ENCODE assay signal across 18 mouse cellular contexts in the genomic region with DNA sequence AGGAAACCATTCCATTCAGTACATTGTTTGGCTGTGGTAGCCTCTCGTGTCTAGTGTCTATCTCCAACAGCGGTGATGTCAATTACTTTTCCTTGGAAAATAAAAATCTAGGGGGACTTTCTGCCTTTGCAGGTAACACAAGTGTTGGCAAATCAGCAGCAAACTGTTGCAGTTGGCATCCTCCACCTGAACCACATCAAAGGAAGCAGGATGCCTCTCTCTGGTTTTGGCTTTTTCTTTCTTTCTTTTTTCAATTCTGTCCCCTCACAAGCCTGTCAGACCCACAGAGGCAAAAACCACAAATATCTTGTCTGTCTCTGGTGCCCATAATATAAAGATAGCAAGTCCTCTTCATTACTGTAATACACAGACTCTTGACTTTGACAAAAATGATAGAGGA. TPM values are rescaled to one million over a fixed set of nuclear protein-coding genes. Genes with fewer than 3 reads are reported as not detected.
"Had no signal": no experiment of that assay in that cellular context is flagged by ENCODE, and none has a peak within 500 bp of the region (broad histone marks: within the 10 kb centered on the region; RNA-seq: fewer than 3 reads in every experiment).

No protein-coding gene starts in this region.

- DNase-seq: kidney, adult 2 months; kidney, postnatal 25 days; layer of hippocampus, postnatal 36 days; liver, embryonic 13.5 days; lung, adult 2 months; lung, postnatal 14 days; lung, postnatal 4 days; midbrain, embryonic 14.5 days; right cerebral cortex, adult 18-20 months; right cerebral cortex, postnatal 25 days; spleen, adult 18-20 months had no signal

RNA-seq across cellular contexts. Expression of gene Actl9, which starts 23.9 kb away (rescaled TPM):
- total RNA-seq: layer of hippocampus, postnatal 36 days; left cerebral cortex, adult 2 months; left cerebral cortex, postnatal 10 days; liver, adult 2 months; megakaryocyte progenitor cell, adult 5-6 weeks; megakaryocyte-erythroid progenitor cell, adult 5-6 weeks; midbrain, postnatal 0 days; neutrophil, adult 5-6 weeks had no signal
